Mouse (Mus musculus): ENCODE measurements at regions not wholly inside any gene's neighbourhood (a gene's known extent, or its start where the extent isn't known, plus 50 kb on each side); places are given as distances from the start of the nearest gene placed in this dataset.

DNA sequence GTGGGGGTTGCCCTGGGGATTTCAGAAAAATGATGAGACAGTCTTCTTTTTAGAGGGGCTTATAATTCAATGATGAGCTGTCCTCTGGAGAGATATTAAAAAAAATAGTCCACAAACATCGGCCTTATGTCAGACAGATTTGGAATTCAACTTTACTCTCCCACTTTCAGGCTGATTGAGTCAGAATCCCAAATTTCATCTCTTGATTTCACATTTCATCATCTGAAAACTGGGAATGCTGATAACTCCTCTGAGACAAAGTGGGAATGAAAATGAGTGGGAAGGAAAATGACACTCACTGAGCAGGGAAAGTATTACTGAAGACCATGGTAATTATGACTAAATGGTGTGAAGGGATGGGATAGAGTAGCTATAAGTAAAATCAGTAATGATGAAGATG lies 239.1 kb downstream of the Plk2 start:
- TF ChIP-seq CTCF (IDR thresholded peaks at IDR 0.05; ENCODE audit: low read depth): no peak
- no peak for TF ChIP-seq EP300 (IDR thresholded peaks at IDR 0.05; ENCODE audit: low read depth)
- DNase-seq (ENCODE audit: low read depth in 3 of 3, low spot score in 3 of 3) (no peak), ATAC-seq (ENCODE audit: insufficient read depth) (no peak)
- no peaks in the 10 kb centered on the region for H3K27me3 ChIP-seq (ENCODE audit: control insufficient read depth, insufficient read depth, low read length)
- no peaks in the 10 kb centered on the region for H3K9me3 ChIP-seq (ENCODE audit: control insufficient read depth, low read length)
- no peak overlapping the region for H3K9ac ChIP-seq (replicated peaks)
- no peak overlapping the region for H3K4me2 ChIP-seq (ENCODE audit: low read depth)
- H3K4me3 ChIP-seq (ENCODE audit: insufficient read depth in 1 of 2, low read depth in 2 of 2, low read length in 2 of 2): no peak overlapping the region
- 56% methylated on average over 1 of the region's 1 CpGs for WGBS (ENCODE audit: insufficient replicate concordance)
- no peaks in the 10 kb centered on the region for H3K36me3 ChIP-seq (replicated peaks; ENCODE audit: control insufficient read depth, insufficient read depth, low read depth)
- H3K4me1 ChIP-seq (replicated peaks; ENCODE audit: control insufficient read depth in 2 of 2, insufficient read depth in 2 of 2, low read length in 1 of 2): no peaks in the 10 kb centered on the region
- H3K27ac ChIP-seq: no peak overlapping the region

- DNase-seq (ENCODE audit: low read depth in 3 of 3, low spot score in 3 of 3) (no peak), ATAC-seq (ENCODE audit: insufficient read depth) (no peak)
- H3K36me3 ChIP-seq (replicated peaks; ENCODE audit: control insufficient read depth, insufficient read depth, low read depth): no peaks in the 10 kb centered on the region
- no peaks in the 10 kb centered on the region for H3K4me1 ChIP-seq (replicated peaks; ENCODE audit: control insufficient read depth in 2 of 2, insufficient read depth in 2 of 2, low read length in 1 of 2)
- no peak overlapping the region for H3K4me3 ChIP-seq (ENCODE audit: insufficient read depth in 1 of 2, low read depth in 2 of 2, low read length in 2 of 2)
- H3K9ac ChIP-seq (replicated peaks): no peak overlapping the region
- H3K27ac ChIP-seq: no peak overlapping the region
- TF ChIP-seq CTCF (IDR thresholded peaks at IDR 0.05; ENCODE audit: low read depth): no peak
- TF ChIP-seq EP300 (IDR thresholded peaks at IDR 0.05; ENCODE audit: low read depth): no peak
- no peaks in the 10 kb centered on the region for H3K9me3 ChIP-seq (ENCODE audit: control insufficient read depth, low read length)
- no peaks in the 10 kb centered on the region for H3K27me3 ChIP-seq (ENCODE audit: control insufficient read depth, insufficient read depth, low read length)
- no peak overlapping the region for H3K4me2 ChIP-seq (ENCODE audit: low read depth)
- 54% methylated on average over 3 of the region's 3 CpGs for WGBS (ENCODE audit: insufficient replicate concordance)
Observed at GRCm38 (mm10) chr13:110642792-110643191, 247.9 kb downstream of the Plk2 start.

GRCm38 (mm10) chr13:110643198-110643896 lies 248.5 kb downstream of the Plk2 start:
- H3K27me3 ChIP-seq (ENCODE audit: control insufficient read depth, insufficient read depth, low read length): no peaks in the 10 kb centered on the region
- no peaks in the 10 kb centered on the region for H3K9me3 ChIP-seq (ENCODE audit: control insufficient read depth, low read length)
- no peak overlapping the region for H3K27ac ChIP-seq
- H3K4me1 ChIP-seq (replicated peaks; ENCODE audit: control insufficient read depth in 2 of 2, insufficient read depth in 2 of 2, low read length in 1 of 2): no peaks in the 10 kb centered on the region
- H3K4me2 ChIP-seq (ENCODE audit: low read depth): no peak overlapping the region
- DNase-seq (ENCODE audit: low read depth in 3 of 3, low spot score in 3 of 3) (no peak), ATAC-seq (ENCODE audit: insufficient read depth) (no peak)
- no peak for TF ChIP-seq EP300 (IDR thresholded peaks at IDR 0.05; ENCODE audit: low read depth)
- TF ChIP-seq CTCF (IDR thresholded peaks at IDR 0.05; ENCODE audit: low read depth): no peak
- no peak overlapping the region for H3K4me3 ChIP-seq (ENCODE audit: insufficient read depth in 1 of 2, low read depth in 2 of 2, low read length in 2 of 2)
- H3K36me3 ChIP-seq (replicated peaks; ENCODE audit: control insufficient read depth, insufficient read depth, low read depth): no peaks in the 10 kb centered on the region
- WGBS (ENCODE audit: insufficient replicate concordance): 46% methylated on average over 11 of the region's 11 CpGs
- no peak overlapping the region for H3K9ac ChIP-seq (replicated peaks)

DNA sequence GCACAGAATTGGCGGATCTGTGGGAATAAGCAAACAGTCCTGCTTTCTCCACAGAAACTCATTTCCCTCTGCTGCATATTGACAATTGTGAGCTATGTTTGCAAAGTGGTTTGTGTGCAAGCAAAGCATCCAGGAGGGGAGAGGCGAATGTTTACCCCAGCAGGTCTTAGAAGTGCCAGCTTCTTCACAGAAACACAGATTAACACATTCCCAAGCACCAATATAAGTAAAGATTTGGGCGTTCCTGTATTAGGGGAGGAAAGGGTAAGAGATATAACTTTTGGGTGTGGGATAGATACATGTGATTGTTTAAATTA lies 249.0 kb downstream of the Plk2 start:
- no peak for ATAC-seq (ENCODE audit: insufficient read depth)
- Histone ChIP-seq H3K27ac (no peak overlapping the region), H3K4me2 (ENCODE audit: low read depth) (no peak overlapping the region)

GRCm38 (mm10) chr13:110649378-110649777 lies 254.5 kb downstream of the Plk2 start:
- 27% methylated on average over 1 of the region's 1 CpGs for WGBS (ENCODE audit: insufficient replicate concordance)
- Histone ChIP-seq H3K27ac (no peak overlapping the region), H3K27me3 (ENCODE audit: control insufficient read depth, insufficient read depth, low read length) (no peaks in the 10 kb centered on the region), H3K9ac (replicated peaks) (no peak overlapping the region), H3K9me3 (ENCODE audit: control insufficient read depth, low read length) (no peaks in the 10 kb centered on the region), H3K36me3 (replicated peaks; ENCODE audit: control insufficient read depth, insufficient read depth, low read depth) (no peaks in the 10 kb centered on the region), H3K4me1 (replicated peaks; ENCODE audit: control insufficient read depth in 2 of 2, insufficient read depth in 2 of 2, low read length in 1 of 2) (no peaks in the 10 kb centered on the region), H3K4me3 (ENCODE audit: insufficient read depth in 1 of 2, low read depth in 2 of 2, low read length in 2 of 2) (no peak overlapping the region), H3K4me2 (ENCODE audit: low read depth) (no peak overlapping the region)
- no peak for ATAC-seq (ENCODE audit: insufficient read depth)
- TF ChIP-seq EP300 (IDR thresholded peaks at IDR 0.05; ENCODE audit: low read depth) (no peak), CTCF (IDR thresholded peaks at IDR 0.05; ENCODE audit: low read depth) (no peak)
- DNase-seq (ENCODE audit: low read depth in 3 of 3, low spot score in 3 of 3): no peak

More for the DNA sequence above, 249.0 kb downstream of the Plk2 start:
- TF ChIP-seq CTCF (IDR thresholded peaks at IDR 0.05; ENCODE audit: low read depth): no peak
- no peak for TF ChIP-seq EP300 (IDR thresholded peaks at IDR 0.05; ENCODE audit: low read depth)
- no peaks in the 10 kb centered on the region for H3K9me3 ChIP-seq (ENCODE audit: control insufficient read depth, low read length)
- H3K9ac ChIP-seq (replicated peaks): no peak overlapping the region
- 49% methylated on average over 3 of the region's 3 CpGs for WGBS (ENCODE audit: insufficient replicate concordance)
- H3K4me1 ChIP-seq (replicated peaks; ENCODE audit: control insufficient read depth in 2 of 2, insufficient read depth in 2 of 2, low read length in 1 of 2): no peaks in the 10 kb centered on the region
- H3K27me3 ChIP-seq (ENCODE audit: control insufficient read depth, insufficient read depth, low read length): no peaks in the 10 kb centered on the region
- H3K36me3 ChIP-seq (replicated peaks; ENCODE audit: control insufficient read depth, insufficient read depth, low read depth): no peaks in the 10 kb centered on the region
- DNase-seq (ENCODE audit: low read depth in 3 of 3, low spot score in 3 of 3): no peak
- no peak overlapping the region for H3K4me3 ChIP-seq (ENCODE audit: insufficient read depth in 1 of 2, low read depth in 2 of 2, low read length in 2 of 2)
